In genomic region chr19:26607156-26607536, GRCm38 (mm10) we compare ENCODE assay signal across 8 mouse cellular contexts. TPM values are rescaled to one million over a fixed set of nuclear protein-coding genes. Genes with fewer than 3 reads are reported as not detected.
DNase-seq lines count a peak whose midpoint lies in the region.

No protein-coding gene starts in this region.

- peak; percentile 41 for DNase-seq in ovary, adult 18-20 months (ENCODE audit: low spot score)
- DNase-seq in ovary, postnatal 36 days (ENCODE audit: low spot score) = no peak
- peak; percentile 66 for DNase-seq in embryo, embryonic 10.5 days (ENCODE audit: low spot score)
- peak; percentile 49 for DNase-seq in heart, adult 8-10 months (ENCODE audit: low spot score)
- peak; percentile 83 for DNase-seq in kidney, postnatal 10 days
- DNase-seq in lung, postnatal 14 days = peak; percentile 75
- DNase-seq in retina, adult 2 months (ENCODE audit: low read depth, low spot score) = peak; percentile 38
- DNase-seq in urinary bladder, postnatal 14 days (ENCODE audit: low spot score) = peak; percentile 69

RNA-seq across cellular contexts. Expression of gene Smarca2, which starts 2.3 kb away (rescaled TPM):
- 10 to 100 TPM; 78.3 to 92.2 (median 79.8) TPM for total RNA-seq in heart, adult 8-10 months (2022)
